Mouse (Mus musculus) stomach, postnatal 0 days (tissue): ENCODE data around the gene Tnrc6b. TPM values are rescaled to one million over a fixed set of nuclear protein-coding genes. Genes with fewer than 3 reads are reported as not detected.

Experiments
- ATAC-seq: fragments of 200-750 bp; cut with Nextera tagmentation; 2 replicates; pipeline ENCODE4 v1.8.0; 2017; ENCODE audit not compliant: low FRiP score, low TSS enrichment
- DNase-seq: peaks from one replicate; pipeline ENCODE4 v3.0.0-alpha.2; 2016; ENCODE audit warnings: low spot score
- H3K27ac ChIP-seq: fragments of 300-500 bp; sonication (generic); replicated peaks from 2 replicates; pipeline ENCODE4 v1.5.1; 2014; ENCODE audit warnings: mild to moderate bottlenecking, control low read depth
- H3K27me3 ChIP-seq: fragments of 300-500 bp; sonication (generic); 2 replicates; pipeline ENCODE4 v1.6.1; 2014; ENCODE audit warnings: low read length; ENCODE audit not compliant: control insufficient read depth, insufficient read depth
- H3K36me3 ChIP-seq: fragments of 300-500 bp; sonication (generic); 2 replicates; pipeline ENCODE4 v1.6.1; 2014; ENCODE audit warnings: low read length, mixed read lengths; ENCODE audit not compliant: control insufficient read depth, insufficient read depth
- H3K4me1 ChIP-seq: fragments of 300-500 bp; sonication (generic); replicated peaks from 2 replicates; pipeline ENCODE4 v1.6.1; 2014; ENCODE audit warnings: antibody characterized with exemption; ENCODE audit not compliant: control insufficient read depth, insufficient read depth
- H3K4me2 ChIP-seq: fragments of 300-500 bp; sonication (generic); replicated peaks from 2 replicates; pipeline ENCODE4 v1.6.1; 2014; ENCODE audit warnings: low read depth, mild to moderate bottlenecking, control low read depth, moderate library complexity
- H3K4me3 ChIP-seq: fragments of 300-500 bp; sonication (generic); 2 replicates; pipeline ENCODE4 v1.5.1; 2014; ENCODE audit warnings: low read depth, low read length, control low read depth
- H3K9ac ChIP-seq: fragments of 300-500 bp; sonication (generic); 2 replicates; pipeline ENCODE4 v1.6.1; 2014; ENCODE audit warnings: mild to moderate bottlenecking, low read length, control low read depth, mixed read lengths
- H3K9me3 ChIP-seq: fragments of 300-500 bp; sonication (generic); 2 replicates; pipeline ENCODE4 v1.6.1; 2016; ENCODE audit warnings: low read length; ENCODE audit not compliant: control insufficient read depth
- CTCF ChIP-seq: IDR thresholded peaks from 2 replicates; pipeline ENCODE4 v1.5.1; 2016; ENCODE audit warnings: antibody characterized with exemption, low read depth, mild to moderate bottlenecking, moderate library complexity
- EP300 ChIP-seq: optimal IDR thresholded peaks from 2 replicates; pipeline ENCODE3; 2016; ENCODE audit warnings: antibody characterized with exemption
- WGBS: fragments of 180-500 bp; shearing (Covaris S2); extraction: QIAGEN DNeasy Blood & Tissue Kit; methylation state at CpG from one replicate; pipeline ENCODE4 v1.1.7; 2014; 5-methylcytosine and 5-hydroxymethylcytosine counted together
- polyA plus RNA-seq: library from polyadenylated mRNA; unstranded; fragments of >200 nt; fragmentation: Nextera tagmentation; extraction: Ambion mirVana; gene quantifications from 2 replicates; pipeline ENCODE4 v1.2.1, GENCODE M21; 2015

Gene Tnrc6b
- polyA plus RNA-seq, 1 experiment from 2014 or later, result 8.5 TPM

DNA sequence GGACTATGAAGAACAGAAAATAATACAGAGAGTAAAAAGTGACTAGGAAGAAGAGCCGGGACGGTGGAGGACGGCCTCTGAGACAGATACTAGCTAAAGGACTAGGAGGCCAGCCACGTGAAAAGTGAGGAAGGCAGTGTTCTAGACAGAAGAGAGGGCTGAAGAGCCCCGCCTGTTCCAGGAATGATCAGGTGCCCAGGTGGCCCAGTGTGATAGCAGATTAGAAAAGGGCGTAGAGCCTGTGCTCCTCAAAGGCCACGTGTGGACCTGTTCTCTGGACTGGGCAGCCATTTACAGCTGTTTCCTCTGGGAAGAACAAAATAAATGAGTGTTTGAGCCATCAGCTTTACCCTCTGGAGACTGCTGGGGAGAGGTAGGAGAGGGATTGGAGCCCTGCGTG, 49.8 kb downstream of the Tnrc6b start:
- peak; percentile 88 for ATAC-seq
- Histone ChIP-seq H3K4me1 (no peaks in the 10 kb centered on the region), H3K27me3 (no peaks in the 10 kb centered on the region), H3K4me2 (no peak overlapping the region), H3K4me3 (no peak overlapping the region), H3K9me3 (no peaks in the 10 kb centered on the region), H3K27ac (no peak overlapping the region), H3K36me3 (no peaks in the 10 kb centered on the region), H3K9ac (no peak overlapping the region)
- peak; percentile 43 for DNase-seq
- no peak for TF ChIP-seq EP300
- WGBS, result 61% methylated on average over 8 of the region's 8 CpGs

GRCm38 (mm10) chr15:80762621-80763020, 51.5 kb downstream of the Tnrc6b start:
- Histone ChIP-seq H3K4me3 (no peak overlapping the region), H3K27me3 (no peaks in the 10 kb centered on the region), H3K27ac (no peak overlapping the region), H3K36me3 (no peaks in the 10 kb centered on the region), H3K9ac (no peak overlapping the region), H3K9me3 (no peaks in the 10 kb centered on the region), H3K4me2 (no peak overlapping the region), H3K4me1 (no peaks in the 10 kb centered on the region)
- ATAC-seq (no peak), DNase-seq (no peak)
- TF ChIP-seq EP300 (no peak), CTCF (no peak)
- 78% methylated on average over 4 of the region's 4 CpGs for WGBS

DNA sequence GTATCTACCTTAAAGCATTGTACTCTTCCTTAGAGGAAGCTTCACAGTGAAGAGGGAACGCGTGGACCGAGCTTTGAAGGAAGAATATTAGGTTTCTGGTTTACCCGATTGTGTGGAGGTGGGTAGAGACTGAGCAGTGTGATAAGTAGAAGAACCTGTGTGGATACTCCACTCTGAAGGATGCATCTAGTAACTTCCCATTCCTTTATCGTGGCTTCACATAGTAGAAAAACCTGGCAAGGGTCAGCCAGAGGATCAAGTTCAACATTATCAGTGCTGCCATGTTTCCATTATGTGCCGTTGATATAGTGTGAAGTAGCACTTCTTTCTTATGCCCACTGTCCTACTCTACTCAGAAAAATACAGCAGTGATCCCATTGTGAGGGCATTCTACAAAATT, 53.6 kb downstream of the Tnrc6b start:
- Histone ChIP-seq H3K4me1 (no peaks in the 10 kb centered on the region), H3K9ac (no peak overlapping the region), H3K27me3 (no peaks in the 10 kb centered on the region), H3K4me2 (no peak overlapping the region), H3K9me3 (no peaks in the 10 kb centered on the region), H3K36me3 (no peaks in the 10 kb centered on the region), H3K4me3 (no peak overlapping the region), H3K27ac (no peak overlapping the region)
- DNase-seq, result no peak
- no peak for ATAC-seq
- 91% methylated on average over 6 of the region's 6 CpGs for WGBS
- TF ChIP-seq EP300, result no peak
- TF ChIP-seq CTCF, result no peak

DNA sequence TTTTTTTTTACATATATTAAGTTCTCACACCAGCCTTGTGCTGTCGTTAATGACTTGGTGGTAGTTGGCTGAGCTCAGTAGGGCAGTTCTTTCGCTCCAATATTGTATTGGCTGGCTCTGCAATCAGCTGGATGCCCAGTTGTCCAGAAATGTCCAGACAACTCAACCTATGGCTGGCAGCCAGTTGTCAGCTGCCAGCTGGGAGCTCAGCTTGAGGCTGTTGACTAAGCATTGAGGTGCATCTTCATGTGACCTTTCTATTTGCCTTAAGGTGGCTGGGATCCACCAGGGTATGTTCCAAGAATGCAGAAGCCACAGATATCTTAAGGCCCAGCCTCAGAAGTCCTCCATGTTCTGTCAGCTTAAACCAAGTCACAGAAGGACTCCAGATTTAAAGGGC, 54.3 kb downstream of the Tnrc6b start:
- Histone ChIP-seq H3K4me3 (no peak overlapping the region), H3K9ac (no peak overlapping the region), H3K36me3 (no peaks in the 10 kb centered on the region), H3K9me3 (no peaks in the 10 kb centered on the region), H3K27ac (no peak overlapping the region), H3K4me1 (no peaks in the 10 kb centered on the region), H3K27me3 (no peaks in the 10 kb centered on the region), H3K4me2 (no peak overlapping the region)
- TF ChIP-seq CTCF (no peak), EP300 (no peak)
- no peak for ATAC-seq
- WGBS, result 91% methylated on average over 2 of the region's 2 CpGs
- no peak for DNase-seq

DNA sequence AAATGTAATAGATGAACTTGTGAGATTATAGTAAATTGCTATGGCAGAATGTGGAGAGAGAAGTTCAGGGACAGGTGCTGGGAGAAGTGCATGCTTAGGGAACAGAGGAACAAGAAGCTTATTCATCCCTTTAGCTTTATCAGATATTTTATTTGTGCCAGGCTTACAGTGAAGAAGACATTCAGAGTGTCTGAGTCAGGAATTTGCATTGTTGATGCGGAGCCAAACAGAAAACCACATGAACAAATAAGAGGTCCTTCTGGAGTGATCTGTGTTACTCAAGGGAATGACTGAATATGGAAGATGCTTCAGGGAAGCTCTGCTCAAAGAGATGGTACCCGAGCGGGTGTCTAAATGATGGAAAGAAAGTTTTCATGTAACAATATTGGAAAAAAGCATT, 57.1 kb downstream of the Tnrc6b start:
- WGBS, result 97% methylated on average over 3 of the region's 3 CpGs

DNA sequence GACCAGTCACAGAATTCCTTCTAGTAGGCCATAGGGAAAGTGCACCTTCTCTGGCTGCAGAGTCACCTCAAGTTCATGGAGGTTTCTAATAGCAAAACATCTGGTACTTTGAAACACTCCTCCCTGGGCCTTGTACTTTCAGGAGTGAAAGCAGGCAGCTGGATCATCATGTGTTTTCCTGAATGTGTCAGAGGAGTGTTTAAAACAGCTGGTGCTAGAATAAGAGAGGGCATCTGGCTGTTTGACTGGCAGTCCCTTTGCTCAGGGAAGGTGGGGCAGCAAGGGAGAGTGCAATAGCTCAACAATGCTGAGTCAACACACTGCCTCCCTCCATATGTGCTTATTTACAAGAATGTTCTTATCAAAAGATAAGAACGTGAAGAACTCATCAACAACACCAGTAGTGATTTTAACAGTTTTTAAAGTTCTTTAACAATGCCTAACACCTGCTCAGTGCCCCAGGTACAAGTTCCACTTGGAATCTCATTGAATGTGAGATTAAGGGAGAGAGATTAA, 60.9 kb downstream of the Tnrc6b start:
- ATAC-seq (no peak), DNase-seq (peak; percentile 29)
- no peak overlapping the region for H3K4me3 ChIP-seq
- 5% methylated on average over 1 of the region's 1 CpGs for WGBS
- TF ChIP-seq EP300 (no peak), CTCF (no peak)
- H3K27me3 ChIP-seq, result no peaks in the 10 kb centered on the region
- H3K9ac ChIP-seq, result no peak overlapping the region
- H3K4me1 ChIP-seq, result no peaks in the 10 kb centered on the region
- no peaks in the 10 kb centered on the region for H3K36me3 ChIP-seq
- no peak overlapping the region for H3K27ac ChIP-seq
- H3K4me2 ChIP-seq, result no peak overlapping the region
- H3K9me3 ChIP-seq, result no peaks in the 10 kb centered on the region

More for the DNA sequence above, 57.1 kb downstream of the Tnrc6b start:
- DNase-seq (no peak), ATAC-seq (no peak)
- TF ChIP-seq CTCF (no peak), EP300 (no peak)
- Histone ChIP-seq H3K4me1 (no peaks in the 10 kb centered on the region), H3K9me3 (no peaks in the 10 kb centered on the region), H3K4me3 (no peak overlapping the region), H3K27me3 (no peaks in the 10 kb centered on the region), H3K27ac (no peak overlapping the region), H3K36me3 (no peaks in the 10 kb centered on the region), H3K4me2 (no peak overlapping the region), H3K9ac (no peak overlapping the region)

GRCm38 (mm10) chr15:80774666-80775065, 63.6 kb downstream of the Tnrc6b start:
- Histone ChIP-seq H3K27me3 (no peaks in the 10 kb centered on the region), H3K27ac (no peak overlapping the region), H3K4me2 (no peak overlapping the region), H3K36me3 (no peaks in the 10 kb centered on the region), H3K4me3 (no peak overlapping the region), H3K9ac (no peak overlapping the region), H3K9me3 (no peaks in the 10 kb centered on the region), H3K4me1 (no peaks in the 10 kb centered on the region)
- WGBS, result 88% methylated on average over 1 of the region's 1 CpGs
- no peak for ATAC-seq
- DNase-seq, result no peak
- TF ChIP-seq EP300 (no peak), CTCF (no peak)
